25 mouse cellular contexts compared by ENCODE assay signal in the genomic region with DNA sequence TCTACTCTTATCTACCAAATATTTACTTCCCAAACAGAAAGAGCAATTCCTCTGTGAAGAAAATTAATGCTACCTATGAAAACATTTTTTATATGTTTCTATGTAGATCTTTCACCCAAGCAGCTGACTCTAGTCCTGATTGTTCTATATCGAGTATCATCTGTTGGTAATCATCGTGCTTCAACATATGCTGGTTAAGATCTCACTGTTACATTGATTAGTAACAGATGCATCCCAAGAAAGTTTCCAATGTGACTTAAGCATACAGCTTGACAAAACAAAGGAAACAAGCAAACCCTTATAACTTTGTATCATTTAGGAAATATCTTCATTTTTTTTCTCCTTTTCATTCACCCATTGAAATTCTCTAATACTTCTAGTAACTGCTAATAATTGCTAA. TPM values are rescaled to one million over a fixed set of nuclear protein-coding genes. Genes with fewer than 3 reads are reported as not detected.
"Had no signal": no experiment of that assay in that cellular context is flagged by ENCODE, and none has a peak within 500 bp of the region (broad histone marks: within the 10 kb centered on the region; RNA-seq: fewer than 3 reads in every experiment).

No protein-coding gene starts in this region.

- H3K27me3 ChIP-seq: midbrain, embryonic 12.5 days; neural tube, embryonic 13.5 days; neural tube, embryonic 15.5 days; stomach, embryonic 15.5 days had no signal

- H3K27ac ChIP-seq: midbrain, embryonic 10.5 days; midbrain, embryonic 12.5 days; neural tube, embryonic 13.5 days; neural tube, embryonic 15.5 days; stomach, embryonic 15.5 days; stomach, postnatal 0 days had no signal

- H3K9me3 ChIP-seq: midbrain, embryonic 10.5 days; midbrain, embryonic 12.5 days; neural tube, embryonic 13.5 days; neural tube, embryonic 15.5 days; stomach, embryonic 15.5 days had no signal

- H3K9ac ChIP-seq: lung, embryonic 14.5 days; midbrain, embryonic 12.5 days; neural tube, embryonic 13.5 days; neural tube, embryonic 15.5 days; stomach, embryonic 15.5 days had no signal

- H3K4me1 ChIP-seq: midbrain, embryonic 10.5 days; midbrain, embryonic 12.5 days; neural tube, embryonic 13.5 days; neural tube, embryonic 15.5 days; stomach, embryonic 15.5 days had no signal

- DNase-seq: lung, adult 18-20 months; lung, embryonic 14.5 days; lung, postnatal 10 days; lung, postnatal 4 days; midbrain, embryonic 14.5 days; retina, postnatal 1 day; right cerebral cortex, adult 18-20 months; right cerebral cortex, postnatal 25 days; right cerebral cortex, postnatal 4 days; spleen, adult 18-20 months; thymus, adult 2 months; thymus, postnatal 36 days had no signal

- H3K4me2 ChIP-seq: lung, embryonic 14.5 days; midbrain, embryonic 12.5 days; neural tube, embryonic 13.5 days; neural tube, embryonic 15.5 days; stomach, embryonic 15.5 days had no signal

- H3K4me3 ChIP-seq: midbrain, embryonic 10.5 days; midbrain, embryonic 12.5 days; myocyte; neural tube, embryonic 13.5 days; neural tube, embryonic 15.5 days; stomach, embryonic 15.5 days had no signal

- H3K36me3 ChIP-seq: midbrain, embryonic 10.5 days; midbrain, embryonic 12.5 days; neural tube, embryonic 13.5 days; neural tube, embryonic 15.5 days; stomach, embryonic 15.5 days had no signal

- ATAC-seq: midbrain, embryonic 16.5 days had no signal

RNA-seq across cellular contexts. Expression of gene 1700020N01Rik, which starts 5.9 kb away (rescaled TPM):
- total RNA-seq: megakaryocyte, adult 5-6 weeks; megakaryocyte-erythroid progenitor cell, adult 5-6 weeks had no signal
- polyA plus RNA-seq: liver, embryonic 16.5 days; lung, embryonic 14.5 days; lung, embryonic 16.5 days; midbrain, embryonic 10.5 days; midbrain, embryonic 12.5 days; midbrain, embryonic 14.5 days; midbrain, embryonic 16.5 days; myocyte; neural tube, embryonic 11.5 days; neural tube, embryonic 13.5 days; neural tube, embryonic 15.5 days; stomach, embryonic 15.5 days; stomach, postnatal 0 days had no signal
